Mouse (Mus musculus) lung, postnatal 25 days (tissue): ENCODE results near the gene Aloxe3.
A peak's percentile ranks its signal among the peaks of the same experiment; 100 is the strongest.
"Not testable (repeated sequence)": the region's sequence is repeated elsewhere in the genome, so short reads cannot be mapped to it uniquely, and the experiment has no call there.

ENCODE experiments used
- DNase-seq: peaks from one replicate; pipeline ENCODE4 v3.0.0; 2022; ENCODE audit warnings: low spot score

Aloxe3 gene

GRCm38 (mm10) chr11:69125852-69125918, at the start of gene Aloxe3:
Gene Aloxe3, plus strand, starts transcription at chr11:69125896.
- DNase-seq: no peak

- no peak for DNase-seq
Observed at GRCm38 (mm10) chr11:69076572-69076971, 49.1 kb upstream of the Aloxe3 start.

GRCm38 (mm10) chr11:69077316-69077715, 48.4 kb upstream of the Aloxe3 start:
- DNase-seq: no peak

GRCm38 (mm10) chr11:69078041-69078440, 47.7 kb upstream of the Aloxe3 start:
- DNase-seq: no peak

- no peak for DNase-seq
Observed at GRCm38 (mm10) chr11:69078805-69079438, 46.8 kb upstream of the Aloxe3 start.

- DNase-seq: no peak
Observed at GRCm38 (mm10) chr11:69080102-69080854, 45.4 kb upstream of the Aloxe3 start.

- DNase-seq: no peak
Observed at GRCm38 (mm10) chr11:69080855-69081222, 44.9 kb upstream of the Aloxe3 start.

- DNase-seq: no peak
Observed at GRCm38 (mm10) chr11:69081613-69082012, 44.1 kb upstream of the Aloxe3 start.

- DNase-seq: no peak
Observed at GRCm38 (mm10) chr11:69085608-69086007, 40.1 kb upstream of the Aloxe3 start.

- no peak for DNase-seq
Observed at GRCm38 (mm10) chr11:69086390-69086789, 39.3 kb upstream of the Aloxe3 start.

GRCm38 (mm10) chr11:69087082-69087481, 38.6 kb upstream of the Aloxe3 start:
- no peak for DNase-seq

GRCm38 (mm10) chr11:69087597-69087996, 38.1 kb upstream of the Aloxe3 start:
- DNase-seq: no peak

- DNase-seq: peak; percentile 89
Observed at GRCm38 (mm10) chr11:69088103-69088855, 37.4 kb upstream of the Aloxe3 start, which contains the start of gene Vamp2. Gene Vamp2, plus strand, starts transcription at chr11:69088490.

GRCm38 (mm10) chr11:69088856-69089615, 36.7 kb upstream of the Aloxe3 start:
- DNase-seq: no peak

- no peak for DNase-seq
Observed at GRCm38 (mm10) chr11:69089616-69090290, 35.9 kb upstream of the Aloxe3 start.

- no peak for DNase-seq
Observed at GRCm38 (mm10) chr11:69090367-69090766, 35.3 kb upstream of the Aloxe3 start.

GRCm38 (mm10) chr11:69091566-69092385, 33.9 kb upstream of the Aloxe3 start:
- no peak for DNase-seq

- peak; percentile 93 for DNase-seq
Observed at GRCm38 (mm10) chr11:69092386-69092751, 33.3 kb upstream of the Aloxe3 start.

- DNase-seq: no peak
Observed at GRCm38 (mm10) chr11:69092871-69093270, 32.8 kb upstream of the Aloxe3 start.

- DNase-seq: not testable (repeated sequence)
Observed at GRCm38 (mm10) chr11:69093856-69094255, 31.8 kb upstream of the Aloxe3 start.

- DNase-seq: peak; percentile 100
Observed at GRCm38 (mm10) chr11:69094697-69095429, 30.8 kb upstream of the Aloxe3 start, which contains the start of gene Per1. Gene Per1, plus strand, starts transcription at chr11:69095217.
